Mouse (Mus musculus) midbrain, postnatal 0 days (tissue): ENCODE data around the gene Rex1bd. TPM values are rescaled to one million over a fixed set of nuclear protein-coding genes. Genes with fewer than 3 reads are reported as not detected.

Experiments
- ATAC-seq: fragments of 200-750 bp; cut with Nextera tagmentation; 2 replicates; pipeline ENCODE4 v1.8.0; 2017; ENCODE audit warnings: moderate number of reproducible peaks, mild to moderate bottlenecking, moderate TSS enrichment, moderate library complexity; ENCODE audit not compliant: low FRiP score
- DNase-seq: peaks from one replicate; pipeline ENCODE4 v3.0.0-alpha.2; 2015; ENCODE audit warnings: low spot score
- H3K27ac ChIP-seq: fragments of 300-500 bp; sonication (generic); 2 replicates; pipeline ENCODE4 v1.5.1; 2014; ENCODE audit warnings: low read depth, mild to moderate bottlenecking, low read length, mixed read lengths
- H3K27me3 ChIP-seq: fragments of 300-500 bp; sonication (generic); 2 replicates; pipeline ENCODE4 v1.6.1; 2014; ENCODE audit warnings: low read length, control low read depth, mixed read lengths; ENCODE audit not compliant: insufficient read depth
- H3K36me3 ChIP-seq: fragments of 300-500 bp; sonication (generic); 2 replicates; pipeline ENCODE4 v1.6.1; 2014; ENCODE audit warnings: low read length, control low read depth, mixed read lengths; ENCODE audit not compliant: insufficient read depth
- H3K4me1 ChIP-seq: fragments of 300-500 bp; sonication (generic); 2 replicates; pipeline ENCODE4 v1.6.1; 2014; ENCODE audit warnings: mild to moderate bottlenecking, control low read depth, antibody characterized with exemption, low read length, mixed read lengths; ENCODE audit not compliant: insufficient read depth
- H3K4me2 ChIP-seq: fragments of 300-500 bp; sonication (generic); 2 replicates; pipeline ENCODE4 v1.6.1; 2014; ENCODE audit warnings: low read depth, mild to moderate bottlenecking, low read length, mixed read lengths; ENCODE audit not compliant: poor library complexity, severe bottlenecking
- H3K4me3 ChIP-seq: fragments of 300-500 bp; sonication (generic); 2 replicates; pipeline ENCODE4 v1.5.1; 2014; ENCODE audit warnings: low read depth, mild to moderate bottlenecking, low read length, moderate library complexity
- H3K9ac ChIP-seq: fragments of 300-500 bp; sonication (generic); replicated peaks from 2 replicates; pipeline ENCODE4 v1.6.1; 2014; ENCODE audit warnings: mild to moderate bottlenecking, low read length, moderate library complexity, mixed read lengths; ENCODE audit not compliant: poor library complexity, severe bottlenecking
- H3K9me3 ChIP-seq: fragments of 300-500 bp; sonication (generic); 2 replicates; pipeline ENCODE4 v1.6.1; 2016; ENCODE audit warnings: low read length, control low read depth
- CTCF ChIP-seq: IDR thresholded peaks from 2 replicates; pipeline ENCODE4 v1.5.1; 2016; ENCODE audit warnings: antibody characterized with exemption, mild to moderate bottlenecking
- WGBS: fragments of 180-500 bp; shearing (Covaris S2); extraction: QIAGEN DNeasy Blood & Tissue Kit; methylation state at CpG from one replicate; pipeline ENCODE4 v1.1.7; 2014; 5-methylcytosine and 5-hydroxymethylcytosine counted together
- polyA plus RNA-seq: library from polyadenylated mRNA; unstranded; fragments of >200 nt; fragmentation: Nextera tagmentation; extraction: Ambion mirVana; gene quantifications from 2 replicates; pipeline ENCODE4 v1.2.1, GENCODE M21; 2015
- total RNA-seq: library from RNA; depleted of rRNA; stranded (reverse); fragments of >200 nt; gene quantifications from 2 replicates; pipeline ENCODE4 v1.2.3, GENCODE M21; 2014

Rex1bd gene
- total and polyA plus RNA-seq, 2 experiments from 2014 or later: 118 to 198 TPM

GRCm38 (mm10) chr8:70488931-70489470 lies 17.6 kb downstream of the Rex1bd start:
- DNase-seq (no peak), ATAC-seq (no peak)
- H3K27me3 ChIP-seq: peaks cover 61% of the 10 kb centered on the region
- 2% methylated on average over 14 of the region's 14 CpGs for WGBS
- no peak overlapping the region for H3K9ac ChIP-seq
- peaks cover 22% of the 10 kb centered on the region for H3K4me1 ChIP-seq
- H3K4me3 ChIP-seq: peak overlapping the region; percentile 63; the same call in 1 of the 2 replicates
- H3K27ac ChIP-seq: no peak overlapping the region
- TF ChIP-seq CTCF: no peak
- peak overlapping the region; percentile 69 for H3K4me2 ChIP-seq
- H3K9me3 ChIP-seq: no peaks in the 10 kb centered on the region
- H3K36me3 ChIP-seq: peaks cover 9% of the 10 kb centered on the region; the same call in 1 of the 2 replicates

GRCm38 (mm10) chr8:70487993-70488796 lies 18.4 kb downstream of the Rex1bd start:
- Histone ChIP-seq H3K27ac (no peak overlapping the region), H3K36me3 (peaks cover 11% of the 10 kb centered on the region; the same call in 1 of the 2 replicates), H3K4me3 (peak overlapping the region; percentile 63), H3K9me3 (no peaks in the 10 kb centered on the region), H3K4me1 (peaks cover 18% of the 10 kb centered on the region), H3K27me3 (peaks cover 53% of the 10 kb centered on the region), H3K9ac (peak overlapping the region; percentile 36; the same call in 1 of the 2 replicates), H3K4me2 (peak overlapping the region; percentile 69)
- no peak for TF ChIP-seq CTCF
- ATAC-seq (no peak), DNase-seq (no peak)
- 3% methylated on average over 52 of the region's 55 CpGs for WGBS

GRCm38 (mm10) chr8:70486941-70487520 lies 19.5 kb downstream of the Rex1bd start, which contains the start of gene Tmem59l:
Gene Tmem59l, minus strand, starts transcription at chr8:70487358.
- H3K9me3 ChIP-seq: no peaks in the 10 kb centered on the region
- no peak for TF ChIP-seq CTCF
- peak within 1 kb of the TSS; percentile 69 for H3K4me2 ChIP-seq
- peaks cover 11% of the 10 kb centered on the region; the same call in 1 of the 2 replicates for H3K36me3 ChIP-seq
- peak within 1 kb of the TSS; percentile 52 for H3K27ac ChIP-seq
- peak within 1 kb of the TSS; percentile 63 for H3K4me3 ChIP-seq
- H3K27me3 ChIP-seq: peaks cover 41% of the 10 kb centered on the region
- DNase-seq (peak; percentile 59), ATAC-seq (peak; percentile 72)
- peak within 1 kb of the TSS; percentile 89 for H3K9ac ChIP-seq
- peaks cover 14% of the 10 kb centered on the region; the same call in 1 of the 2 replicates for H3K4me1 ChIP-seq
- 3% methylated on average over 28 of the region's 33 CpGs for WGBS

- Histone ChIP-seq H3K4me2 (peak overlapping the region; percentile 69), H3K4me1 (peaks cover 14% of the 10 kb centered on the region; the same call in 1 of the 2 replicates), H3K9ac (peak overlapping the region; percentile 89), H3K9me3 (no peaks in the 10 kb centered on the region), H3K27ac (no peak overlapping the region), H3K36me3 (peaks cover 11% of the 10 kb centered on the region; the same call in 1 of the 2 replicates), H3K4me3 (peak overlapping the region; percentile 63), H3K27me3 (peaks cover 33% of the 10 kb centered on the region)
- 43% methylated on average over 7 of the region's 7 CpGs for WGBS
- DNase-seq (no peak), ATAC-seq (no peak; the same call in 1 of the 2 replicates)
- no peak for TF ChIP-seq CTCF
Measured at GRCm38 (mm10) chr8:70486191-70486681, 20.3 kb downstream of the Rex1bd start.

- Histone ChIP-seq H3K4me2 (no peak overlapping the region), H3K4me3 (no peak overlapping the region), H3K27me3 (peaks cover under 1% of the 10 kb centered on the region; the same call in 1 of the 2 replicates), H3K36me3 (peaks cover 11% of the 10 kb centered on the region; the same call in 1 of the 2 replicates), H3K4me1 (peaks cover 8% of the 10 kb centered on the region; the same call in 1 of the 2 replicates), H3K9me3 (no peaks in the 10 kb centered on the region), H3K27ac (no peak overlapping the region), H3K9ac (no peak overlapping the region)
- ATAC-seq (no peak), DNase-seq (no peak)
- TF ChIP-seq CTCF: no peak
- WGBS: 68% methylated on average over 2 of the region's 2 CpGs
Measured at GRCm38 (mm10) chr8:70482943-70483342, 23.6 kb downstream of the Rex1bd start.
